Mouse (Mus musculus) ES-E14 (cell line): ENCODE results near the gene H3f3b.

Source experiments
- CHD2 ChIP-seq: IDR thresholded peaks from 2 replicates; pipeline ENCODE4 v1.6.1; 2014; ENCODE audit warnings: mild to moderate bottlenecking, low read depth, low read length, inconsistent platforms
- HCFC1 ChIP-seq: IDR thresholded peaks from 2 replicates; pipeline ENCODE4 v1.6.1; 2012; ENCODE audit warnings: low read length, inconsistent platforms, borderline replicate concordance; ENCODE audit not compliant: insufficient read depth
- MAFK ChIP-seq: IDR thresholded peaks from 2 replicates; pipeline ENCODE4 v1.6.1; 2014; ENCODE audit warnings: mild to moderate bottlenecking, low read depth, low read length, inconsistent platforms; ENCODE audit not compliant: insufficient read depth
- ZC3H11A ChIP-seq: IDR thresholded peaks from 2 replicates; pipeline ENCODE4 v1.6.1; 2012; ENCODE audit warnings: low read depth, mild to moderate bottlenecking, inconsistent platforms, low read length, borderline replicate concordance
- ZNF384 ChIP-seq: IDR thresholded peaks from 2 replicates; pipeline ENCODE4 v1.6.1; 2012; ENCODE audit warnings: low read depth, low read length, inconsistent platforms

GRCm38 (mm10) chr11:116055873-116056272, 28.1 kb upstream of the H3f3b start:
- TF ChIP-seq MAFK (no peak), ZC3H11A (no peak), HCFC1 (no peak), CHD2 (no peak), ZNF384 (no peak)
